Mouse (Mus musculus) monocyte, adult 2 months (primary cell): ENCODE results near the gene Zc3h12d.
A peak's percentile ranks its signal among the peaks of the same experiment; 100 is the strongest.
"Not testable (repeated sequence)": the region's sequence is repeated elsewhere in the genome, so short reads cannot be mapped to it uniquely, and the experiment has no call there.

Experiments used
- DNase-seq, 2 experiments: peaks; one replicate each; pipeline ENCODE4 v3.0.0; 2022; ENCODE audit warnings: low spot score in 2 of 2, low read depth in 1 of 2

The Zc3h12d gene

GRCm38 (mm10) chr10:7870571-7871315 lies 38.5 kb downstream of the Zc3h12d start:
- no peak for DNase-seq

DNA sequence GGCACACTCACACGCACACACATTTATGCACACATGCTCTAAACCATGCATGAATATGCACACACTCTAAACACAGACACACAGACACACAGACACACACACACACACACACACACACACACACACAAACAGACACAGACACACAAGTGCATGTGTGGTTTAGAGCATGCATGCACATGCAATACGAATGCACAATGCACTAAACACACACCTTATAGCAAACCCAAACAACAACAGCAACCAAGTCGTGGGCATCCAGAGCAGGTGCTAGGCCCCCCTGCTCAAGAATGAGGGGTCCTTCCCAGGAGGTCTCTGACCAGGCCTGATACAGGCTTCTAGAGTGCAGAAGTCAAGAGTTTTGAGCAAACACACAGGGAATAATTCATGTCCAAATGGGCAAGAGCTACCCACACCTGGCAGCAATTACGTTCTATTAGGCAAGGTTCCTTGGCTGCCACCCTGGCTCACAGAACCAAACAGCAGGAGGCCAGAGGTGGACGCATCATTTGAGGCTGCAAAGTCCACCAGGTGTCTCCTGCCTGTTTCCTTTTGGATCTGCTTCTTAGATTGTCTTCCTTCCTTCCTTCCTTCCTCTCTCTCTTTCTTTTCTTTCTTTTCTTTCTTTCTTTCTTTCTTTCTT lies 39.2 kb downstream of the Zc3h12d start:
- DNase-seq: no peak

- DNase-seq: no peak
These were observed 41.9 kb downstream of the Zc3h12d start for GRCm38 (mm10) chr10:7874194-7874593.

DNA sequence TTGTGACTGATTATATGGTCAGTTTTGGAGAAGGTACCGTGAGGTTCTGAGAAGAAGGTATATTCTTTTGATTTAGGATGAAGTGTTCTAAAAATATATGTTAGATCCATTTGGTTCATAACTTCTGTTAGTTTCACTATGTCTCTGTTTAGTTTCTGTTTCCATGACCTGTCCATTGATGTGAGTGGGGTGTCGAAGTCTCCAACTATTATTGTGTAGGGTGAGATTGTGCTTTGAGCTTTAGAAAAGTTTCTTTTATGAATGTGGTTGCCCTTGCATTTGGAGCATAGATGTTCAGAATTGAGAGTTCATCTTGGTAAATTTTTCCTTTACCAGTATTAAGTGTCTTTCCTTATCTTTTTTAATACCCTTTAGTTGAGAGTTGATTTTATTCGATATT lies 48.0 kb downstream of the Zc3h12d start:
- DNase-seq: not testable (repeated sequence)

DNA sequence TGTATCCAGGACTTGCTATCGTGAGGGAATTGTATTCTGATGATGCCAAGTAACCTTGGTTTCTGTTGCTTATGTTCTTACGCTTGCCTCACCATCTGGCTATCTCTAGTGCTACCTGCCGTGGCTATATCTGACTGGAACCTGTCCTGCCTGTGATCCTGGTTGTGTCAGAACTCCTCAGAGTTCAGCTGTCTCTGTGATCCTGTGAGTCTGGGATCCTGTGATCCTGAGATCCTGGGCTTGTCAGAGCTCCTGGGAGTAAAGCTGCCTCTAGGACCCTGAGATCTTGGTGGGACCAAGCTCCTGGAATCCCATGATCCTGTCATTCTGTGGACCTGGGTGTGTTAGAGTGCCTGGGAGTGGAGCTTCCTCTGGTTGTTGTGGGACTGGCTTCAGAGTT lies 49.7 kb downstream of the Zc3h12d start:
- DNase-seq: no peak

GRCm38 (mm10) chr10:7883524-7883923 lies 51.3 kb downstream of the Zc3h12d start:
- DNase-seq: peak in 1 of 2 experiments; percentile 55

- no peak for DNase-seq
These were observed 56.1 kb downstream of the Zc3h12d start for GRCm38 (mm10) chr10:7888256-7888868.

DNA sequence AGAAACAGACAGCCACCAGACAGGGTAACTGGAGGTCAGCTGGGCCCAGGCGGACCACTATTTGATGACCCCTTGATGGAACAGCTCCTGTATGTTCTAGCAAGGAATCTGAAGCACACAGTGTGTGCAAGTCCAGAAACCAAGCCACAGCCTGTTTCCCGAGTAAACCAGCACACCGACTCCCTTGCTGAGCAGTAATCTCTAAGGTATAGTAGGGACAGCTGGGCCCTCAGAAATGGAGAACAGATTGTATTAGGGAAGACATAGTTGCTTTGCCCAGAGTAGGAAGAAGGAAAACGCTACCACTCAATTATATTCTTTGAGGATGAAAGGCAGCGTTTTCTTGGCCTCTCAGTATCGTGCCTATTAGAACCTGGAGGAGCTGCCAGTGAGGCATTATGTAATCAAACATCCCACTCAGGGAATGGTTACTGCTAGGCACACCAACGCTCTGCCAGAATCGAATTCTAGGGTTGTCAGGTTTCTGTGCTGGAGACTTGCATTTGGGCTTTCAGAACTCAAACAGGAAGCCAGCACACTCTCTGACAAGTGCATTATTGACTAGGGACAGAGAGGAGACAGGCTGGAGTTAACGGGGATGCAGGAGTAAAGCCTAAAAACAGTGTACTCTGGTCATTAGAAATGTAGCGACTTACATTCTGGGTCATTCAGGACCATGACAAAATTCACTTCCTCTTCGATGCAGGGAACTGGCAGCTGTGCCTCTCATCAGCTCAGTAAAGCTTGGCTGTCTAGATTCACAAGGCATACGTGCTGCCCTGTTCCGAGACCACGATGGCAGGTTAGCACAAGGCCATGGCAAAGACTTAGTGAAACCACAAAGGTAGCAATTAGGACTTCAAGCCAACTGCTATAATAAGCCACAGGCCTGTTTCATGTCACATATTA lies 68.7 kb downstream of the Zc3h12d start:
- no peak for DNase-seq

DNA sequence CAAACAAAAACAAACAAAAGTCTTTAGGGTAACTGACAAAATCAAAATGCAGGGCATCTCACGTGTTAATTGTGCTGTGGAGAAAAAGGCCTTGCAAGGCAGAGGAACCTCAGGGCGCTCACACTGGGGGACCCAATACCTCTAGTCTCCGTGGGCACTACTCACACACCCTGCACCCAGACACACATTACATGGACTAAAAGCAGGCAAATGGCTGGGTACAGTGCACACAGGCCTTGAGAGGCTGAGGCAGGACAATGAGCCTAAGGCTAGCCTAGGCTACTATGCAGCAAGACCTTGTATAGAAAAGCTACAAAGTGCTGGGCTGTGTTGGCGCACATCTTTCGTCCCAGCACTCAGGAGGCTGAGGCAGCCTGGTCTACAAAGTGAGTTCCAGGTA lies 71.9 kb downstream of the Zc3h12d start:
- no peak for DNase-seq

GRCm38 (mm10) chr10:7907151-7907550 lies 74.9 kb downstream of the Zc3h12d start:
- DNase-seq: no peak

GRCm38 (mm10) chr10:7911268-7911667 lies 79.0 kb downstream of the Zc3h12d start:
- no peak for DNase-seq
